Mouse (Mus musculus): ENCODE results near the gene Zfand4. TPM values are rescaled to one million over a fixed set of nuclear protein-coding genes. Genes with fewer than 3 reads are reported as not detected.

The Zfand4 gene
- total and polyA plus RNA-seq, 3 experiments, result 4.3 to 5.5 TPM; not detected in 1

DNA sequence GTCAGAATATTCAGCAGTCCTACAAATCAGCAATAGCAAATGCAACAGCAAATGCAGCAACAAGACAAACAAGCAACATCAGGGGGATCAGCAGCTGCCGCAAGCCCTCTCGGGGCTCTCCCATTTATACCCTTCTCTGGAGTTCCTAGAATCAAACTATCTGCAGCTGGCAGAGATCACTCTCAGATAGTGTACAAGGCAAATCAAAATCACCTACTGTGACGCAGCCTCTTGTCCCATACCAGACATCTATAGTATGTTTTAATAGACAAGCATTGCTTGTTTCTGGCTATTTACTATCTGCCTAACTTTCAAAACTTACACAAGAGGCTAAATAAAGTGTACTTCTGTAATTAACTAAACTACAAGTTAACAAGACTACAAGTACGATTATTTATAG is 98.0 kb downstream of the Zfand4 start:
- no peak for DNase-seq (ENCODE audit: low read depth, low spot score)
- no peaks in the 10 kb centered on the region for H3K27me3 ChIP-seq (ENCODE audit: control insufficient read depth in 1 of 2, insufficient read depth in 2 of 2, low read length in 2 of 2)
- no peaks in the 10 kb centered on the region for H3K9me3 ChIP-seq (replicated peaks; ENCODE audit: insufficient read depth, low read length)
- TF ChIP-seq ELF1 (IDR thresholded peaks at IDR 0.05; ENCODE audit: low read depth, low read length) (no peak), POLR2AphosphoS2 (IDR thresholded peaks at IDR 0.05; ENCODE audit: low read length) (no peak), MAX (IDR thresholded peaks at IDR 0.05; ENCODE audit: low read length) (no peak), ZC3H11A (IDR thresholded peaks at IDR 0.05; ENCODE audit: low read depth, low read length) (no peak), ZKSCAN1 (IDR thresholded peaks at IDR 0.05; ENCODE audit: low read depth, low read length) (no peak)
- H3K27ac ChIP-seq (ENCODE audit: control insufficient read depth, low read depth, low read length), result no peak overlapping the region
- H3K9ac ChIP-seq (ENCODE audit: control insufficient read depth, low read depth, low read length, poor library complexity, severe bottlenecking), result no peak overlapping the region
- H3K4me1 ChIP-seq (ENCODE audit: control insufficient read depth in 1 of 2, insufficient read depth in 2 of 2, low read length in 2 of 2), result peaks cover 0 to 5% of the 10 kb centered on the region in 2 experiments; a peak in 3 of 4 replicates
- peaks cover 6% of the 10 kb centered on the region for H3K79me2 ChIP-seq (ENCODE audit: control insufficient read depth, insufficient read depth, low read length, poor library complexity)
- H3K4me3 ChIP-seq (ENCODE audit: control insufficient read depth in 1 of 2, insufficient read depth in 1 of 2, low read depth in 2 of 2, low read length in 2 of 2), result no peak overlapping the region
- H3K36me3 ChIP-seq (ENCODE audit: control insufficient read depth in 1 of 2, insufficient read depth in 2 of 2, low read length in 2 of 2), result peaks cover 0 to 12% of the 10 kb centered on the region in 2 experiments; a peak in 3 of 4 replicates

DNA sequence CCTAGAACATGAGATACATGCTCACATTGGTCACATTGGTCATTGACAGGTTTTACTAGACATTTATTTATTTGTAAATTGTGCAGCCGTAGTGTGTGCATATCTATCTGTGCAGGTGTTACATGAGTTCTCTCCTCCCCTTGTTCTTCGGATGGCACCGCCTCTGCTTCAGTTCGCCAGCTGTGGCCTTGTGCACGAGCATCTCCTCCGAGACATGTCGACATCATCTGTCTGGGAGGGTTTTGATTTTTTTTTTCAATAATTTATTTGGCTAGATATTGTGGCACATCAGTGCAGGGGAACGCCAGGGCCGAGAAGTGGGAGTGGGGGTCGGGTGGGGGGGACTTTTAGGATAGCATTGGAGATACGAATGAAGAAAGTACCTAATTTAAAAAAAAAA is 103.9 kb downstream of the Zfand4 start:
- H3K9ac ChIP-seq (ENCODE audit: control insufficient read depth, low read depth, low read length, poor library complexity, severe bottlenecking), result no peak overlapping the region
- H3K27ac ChIP-seq (ENCODE audit: control insufficient read depth, low read depth, low read length), result no peak overlapping the region
- no peaks in the 10 kb centered on the region for H3K27me3 ChIP-seq (ENCODE audit: control insufficient read depth in 1 of 2, insufficient read depth in 2 of 2, low read length in 2 of 2)
- no peaks in the 10 kb centered on the region for H3K9me3 ChIP-seq (replicated peaks; ENCODE audit: insufficient read depth, low read length)
- TF ChIP-seq MAZ (IDR thresholded peaks at IDR 0.05; ENCODE audit: low read depth, low read length) (no peak), RAD21 (IDR thresholded peaks at IDR 0.05; ENCODE audit: low read depth, low read length) (no peak), BHLHE40 (IDR thresholded peaks at IDR 0.05; ENCODE audit: borderline replicate concordance, low read depth, low read length) (no peak), MYC (IDR thresholded peaks at IDR 0.05; ENCODE audit: low read depth, low read length) (no peak), MYB (IDR thresholded peaks at IDR 0.05; ENCODE audit: low read depth, low read length) (no peak), MAFK (IDR thresholded peaks at IDR 0.05; ENCODE audit: borderline replicate concordance, low read depth, low read length) (no peak), POLR2AphosphoS2 (IDR thresholded peaks at IDR 0.05; ENCODE audit: low read length) (no peak), HCFC1 (IDR thresholded peaks at IDR 0.05; ENCODE audit: low read depth, low read length) (no peak), GATA1 (IDR thresholded peaks at IDR 0.05; ENCODE audit: low read depth, low read length) (no peak), NELFE (IDR thresholded peaks at IDR 0.05; ENCODE audit: low read depth, low read length) (no peak), CHD1 (IDR thresholded peaks at IDR 0.05; ENCODE audit: low read depth, low read length) (no peak), ZC3H11A (IDR thresholded peaks at IDR 0.05; ENCODE audit: low read depth, low read length) (no peak), ELF1 (IDR thresholded peaks at IDR 0.05; ENCODE audit: low read depth, low read length) (no peak), ZNF384 (IDR thresholded peaks at IDR 0.05; ENCODE audit: low read depth, low read length) (no peak), E2F4 (IDR thresholded peaks at IDR 0.05; ENCODE audit: borderline replicate concordance, low read depth, low read length) (no peak)
- peaks cover 4% of the 10 kb centered on the region; the same call in 1 of the 2 replicates for H3K79me2 ChIP-seq (ENCODE audit: control insufficient read depth, insufficient read depth, low read length, poor library complexity)
- H3K4me3 ChIP-seq (ENCODE audit: control insufficient read depth in 1 of 2, insufficient read depth in 1 of 2, low read depth in 2 of 2, low read length in 2 of 2), result no peak overlapping the region
- DNase-seq (ENCODE audit: low read depth, low spot score), result no peak
- H3K36me3 ChIP-seq (ENCODE audit: control insufficient read depth in 1 of 2, insufficient read depth in 2 of 2, low read length in 2 of 2), result peaks cover 0 to 13% of the 10 kb centered on the region in 2 experiments; a peak in 3 of 4 replicates
- peaks cover 7 to 9% of the 10 kb centered on the region in 2 experiments; a peak in 3 of 4 replicates for H3K4me1 ChIP-seq (ENCODE audit: control insufficient read depth in 1 of 2, insufficient read depth in 2 of 2, low read length in 2 of 2)

Measured in MEL (cell line).